Mouse (Mus musculus): ENCODE measurements around the gene 1700013F07Rik.
"Not testable (repeated sequence)": the region's sequence is repeated elsewhere in the genome, so short reads cannot be mapped to it uniquely, and the experiment has no call there.

Gene 1700013F07Rik

GRCm38 (mm10) chr3:108554111-108554561 lies 20.2 kb downstream of the 1700013F07Rik start:
- ATAC-seq (ENCODE audit: low TSS enrichment): peak; percentile 46

- peak; percentile 97 for ATAC-seq (ENCODE audit: low TSS enrichment)
Observed at GRCm38 (mm10) chr3:108554587-108555312, 20.8 kb downstream of the 1700013F07Rik start.

GRCm38 (mm10) chr3:108557888-108558287 lies 23.9 kb downstream of the 1700013F07Rik start:
- ATAC-seq (ENCODE audit: low TSS enrichment): no peak

- peak; percentile 94 for ATAC-seq (ENCODE audit: low TSS enrichment)
Observed at GRCm38 (mm10) chr3:108562133-108562730, 28.3 kb downstream of the 1700013F07Rik start, which contains the start of gene Tmem167b. Gene Tmem167b, minus strand, starts transcription at chr3:108562466.

- ATAC-seq (ENCODE audit: low TSS enrichment): peak; percentile 45
Observed at GRCm38 (mm10) chr3:108562777-108563271, 28.9 kb downstream of the 1700013F07Rik start.

- peak; percentile 54 for ATAC-seq (ENCODE audit: low TSS enrichment)
Observed at GRCm38 (mm10) chr3:108563309-108563708, 29.4 kb downstream of the 1700013F07Rik start.

- ATAC-seq (ENCODE audit: low TSS enrichment): 0 out of 2 replicates have a peak, but pooled peaks have one; percentile 13
Observed at GRCm38 (mm10) chr3:108567990-108568877, 34.3 kb downstream of the 1700013F07Rik start.

- ATAC-seq (ENCODE audit: low TSS enrichment): not testable (repeated sequence)
Observed at GRCm38 (mm10) chr3:108569636-108570035, 35.7 kb downstream of the 1700013F07Rik start.

- ATAC-seq (ENCODE audit: low TSS enrichment): no peak
Observed at GRCm38 (mm10) chr3:108570813-108571212, 36.9 kb downstream of the 1700013F07Rik start.

- peak; percentile 94 for ATAC-seq (ENCODE audit: low TSS enrichment)
Observed at GRCm38 (mm10) chr3:108571443-108572294, 37.7 kb downstream of the 1700013F07Rik start, which contains the start of gene Taf13. Gene Taf13, plus strand, starts transcription at chr3:108571698.

- ATAC-seq (ENCODE audit: low TSS enrichment): no peak
Observed at GRCm38 (mm10) chr3:108572309-108573010, 38.5 kb downstream of the 1700013F07Rik start.

- ATAC-seq (ENCODE audit: low TSS enrichment): no peak
Observed at GRCm38 (mm10) chr3:108574018-108574417, 40.1 kb downstream of the 1700013F07Rik start.

- no peak for ATAC-seq (ENCODE audit: low TSS enrichment)
Observed at GRCm38 (mm10) chr3:108584580-108584979, 50.6 kb downstream of the 1700013F07Rik start.

GRCm38 (mm10) chr3:108588446-108588845 lies 54.5 kb downstream of the 1700013F07Rik start:
- no peak for ATAC-seq (ENCODE audit: low TSS enrichment)

GRCm38 (mm10) chr3:108590786-108591529 lies 57.0 kb downstream of the 1700013F07Rik start, which contains the start of gene Wdr47:
Gene Wdr47, plus strand, starts transcription at chr3:108591279.
- ATAC-seq (ENCODE audit: low TSS enrichment): peak; percentile 95

GRCm38 (mm10) chr3:108591530-108592522 lies 57.9 kb downstream of the 1700013F07Rik start:
- ATAC-seq (ENCODE audit: low TSS enrichment): peak; percentile 58

All from frontal cortex, adult (tissue).